8 mouse cellular contexts compared by ENCODE assay signal in the genomic region with DNA sequence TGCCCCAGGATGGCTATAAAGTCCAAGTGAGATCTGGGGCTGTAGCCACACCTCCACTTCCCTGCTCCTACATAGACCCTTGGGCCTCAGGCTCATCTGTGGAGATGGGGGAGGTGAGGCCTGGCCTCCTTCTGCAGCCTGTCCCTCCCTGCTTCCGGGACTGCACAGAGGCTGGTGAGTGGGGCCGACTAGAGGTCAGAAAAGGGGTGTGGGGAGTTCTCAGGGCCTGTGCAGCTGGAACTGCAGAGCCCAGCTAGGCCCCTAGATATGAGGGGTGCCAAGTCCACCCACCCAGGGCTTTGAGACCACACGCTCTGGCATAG. TPM values are rescaled to one million over a fixed set of nuclear protein-coding genes. Genes with fewer than 3 reads are reported as not detected.
DNase-seq lines count a peak whose midpoint lies in the region; ATAC-seq lines count a peak whose summit lies in the region.

No protein-coding gene starts in this region.

- WGBS in embryonic facial prominence, embryonic 14.5 days, result 24% methylated on average over 3 of the region's 3 CpGs
- 57% methylated on average over 3 of the region's 3 CpGs for WGBS in hindbrain, embryonic 14.5 days

- DNase-seq in gastrocnemius, postnatal 14 days, result peak; percentile 58
- no peak for DNase-seq in gastrocnemius, postnatal 4 days (ENCODE audit: low spot score in 2 of 2)
- peak; percentile 76 for DNase-seq in embryonic facial prominence, embryonic 14.5 days (ENCODE audit: low spot score)
- no peak for DNase-seq in hindbrain, embryonic 14.5 days (ENCODE audit: low spot score)
- peak; percentile 70 for DNase-seq in lung, postnatal 10 days
- no peak for DNase-seq in right cerebral cortex, postnatal 36 days (ENCODE audit: low spot score in 2 of 2)
- no peak for DNase-seq in spleen, postnatal 14 days (ENCODE audit: low spot score in 2 of 2)

- no peak overlapping the region for H3K4me3 ChIP-seq in embryonic facial prominence, embryonic 14.5 days (ENCODE audit: low read depth, low read length)
- no peak overlapping the region for H3K4me3 ChIP-seq in hindbrain, embryonic 14.5 days (replicated peaks; ENCODE audit: low read length)

- H3K4me1 ChIP-seq in embryonic facial prominence, embryonic 14.5 days (ENCODE audit: control insufficient read depth, insufficient read depth, low read length), result peaks cover 21% of the 10 kb centered on the region
- peaks cover 14% of the 10 kb centered on the region for H3K4me1 ChIP-seq in hindbrain, embryonic 14.5 days (replicated peaks; ENCODE audit: control insufficient read depth, insufficient read depth, low read length)

- peaks cover 47% of the 10 kb centered on the region for H3K36me3 ChIP-seq in embryonic facial prominence, embryonic 14.5 days (ENCODE audit: control insufficient read depth, insufficient read depth, low read length)
- peaks cover 48% of the 10 kb centered on the region for H3K36me3 ChIP-seq in hindbrain, embryonic 14.5 days (replicated peaks; ENCODE audit: control insufficient read depth, insufficient read depth)

- H3K27me3 ChIP-seq in embryonic facial prominence, embryonic 14.5 days (replicated peaks; ENCODE audit: control insufficient read depth, insufficient read depth, low read length), result no peaks in the 10 kb centered on the region
- no peaks in the 10 kb centered on the region for H3K27me3 ChIP-seq in hindbrain, embryonic 14.5 days (ENCODE audit: control insufficient read depth, insufficient read depth, low read length)

- intact Hi-C loops in gastrocnemius, postnatal 14 days (cut with DNase I; ENCODE audit: low total_unique reads), result no loop called here

- peak overlapping the region; percentile 5; the same call in 1 of the 2 replicates for H3K4me2 ChIP-seq in embryonic facial prominence, embryonic 14.5 days (ENCODE audit: low read depth, low read length)
- H3K4me2 ChIP-seq in hindbrain, embryonic 14.5 days (replicated peaks), result no peak overlapping the region

- H3K27ac ChIP-seq in embryonic facial prominence, embryonic 14.5 days (replicated peaks; ENCODE audit: low read depth, low read length), result peak overlapping the region; percentile 85
- peak overlapping the region; percentile 64 for H3K27ac ChIP-seq in hindbrain, embryonic 14.5 days

- 0 out of 2 replicates have a peak overlapping the region, but pooled peaks have one; percentile 30 for H3K9ac ChIP-seq in embryonic facial prominence, embryonic 14.5 days (ENCODE audit: low read depth, low read length)
- peak overlapping the region; percentile 2; the same call in 1 of the 2 replicates for H3K9ac ChIP-seq in hindbrain, embryonic 14.5 days

- no peaks in the 10 kb centered on the region for H3K9me3 ChIP-seq in embryonic facial prominence, embryonic 14.5 days (ENCODE audit: control insufficient read depth, low read length)
- no peaks in the 10 kb centered on the region for H3K9me3 ChIP-seq in hindbrain, embryonic 14.5 days (ENCODE audit: control insufficient read depth, low read length)

- peak; percentile 75 for ATAC-seq in embryonic facial prominence, embryonic 14.5 days (ENCODE audit: low read depth)
- ATAC-seq in hindbrain, embryonic 14.5 days (ENCODE audit: low FRiP score), result peak; percentile 55; the same call in 1 of the 2 replicates
- ATAC-seq in megakaryocyte, adult 5-6 weeks (ENCODE audit: poor library complexity, severe bottlenecking), result no peak

RNA-seq across cellular contexts. Expression of a gene that starts 21.5 kb away (rescaled TPM):
- total RNA-seq in gastrocnemius, postnatal 14 days (2021), result 10 to 100 TPM; 12.3 to 18.9 TPM
- total RNA-seq in gastrocnemius, postnatal 4 days (2021), result 10 to 100 TPM; 42.7 to 48.8 TPM
- 13.1 and 17.8 TPM in 2 replicates for polyA plus RNA-seq in embryonic facial prominence, embryonic 14.5 days (2014; fragmentation: Nextera tagmentation; extraction: Ambion mirVana)
- 1.9 and 2.6 TPM in 2 replicates for polyA plus RNA-seq in hindbrain, embryonic 14.5 days (2014; fragmentation: Nextera tagmentation; extraction: Ambion mirVana)
- 0.14 TPM in 1 of 2 replicates, not detected in the other for total RNA-seq in megakaryocyte, adult 5-6 weeks (2015)
- total RNA-seq in megakaryocyte, adult 5-6 weeks (2017), result 0.04 and 0.07 TPM in 2 replicates

RNA-seq across cellular contexts. Expression of a gene that starts 30.8 kb away (rescaled TPM):
- 1 to 10 TPM; 3.6 to 4.1 TPM for total RNA-seq in gastrocnemius, postnatal 14 days (2021)
- 1 to 10 TPM; 6.6 to 6.8 TPM for total RNA-seq in gastrocnemius, postnatal 4 days (2021)
- 23.1 and 26.5 TPM in 2 replicates for polyA plus RNA-seq in embryonic facial prominence, embryonic 14.5 days (2014; fragmentation: Nextera tagmentation; extraction: Ambion mirVana)
- 17.4 and 20.3 TPM in 2 replicates for polyA plus RNA-seq in hindbrain, embryonic 14.5 days (2014; fragmentation: Nextera tagmentation; extraction: Ambion mirVana)
- total RNA-seq in megakaryocyte, adult 5-6 weeks (2015), result 11.5 and 17.2 TPM in 2 replicates
- 7.8 and 11.0 TPM in 2 replicates for total RNA-seq in megakaryocyte, adult 5-6 weeks (2017)

RNA-seq across cellular contexts. Expression of a gene that starts 43.2 kb away (rescaled TPM):
- 1 to 10 TPM; 6.6 to 6.9 TPM for total RNA-seq in gastrocnemius, postnatal 14 days (2021)
- 10 to 100 TPM in 1 of 2 experiments, 1 to 10 TPM in 1; 10.0 to 11.4 TPM for total RNA-seq in gastrocnemius, postnatal 4 days (2021)
- 22.5 and 23.8 TPM in 2 replicates for polyA plus RNA-seq in embryonic facial prominence, embryonic 14.5 days (2014; fragmentation: Nextera tagmentation; extraction: Ambion mirVana)
- 13.6 and 14.4 TPM in 2 replicates for polyA plus RNA-seq in hindbrain, embryonic 14.5 days (2014; fragmentation: Nextera tagmentation; extraction: Ambion mirVana)
- total RNA-seq in megakaryocyte, adult 5-6 weeks (2015), result 0.52 and 1.3 TPM in 2 replicates
- total RNA-seq in megakaryocyte, adult 5-6 weeks (2017), result 1.8 and 2.0 TPM in 2 replicates

RNA-seq across cellular contexts. Expression of a gene that starts 45.8 kb away (rescaled TPM):
- total RNA-seq in gastrocnemius, postnatal 14 days (2021), result 1 to 10 TPM; 2.1 to 3.0 TPM
- total RNA-seq in gastrocnemius, postnatal 4 days (2021), result 1 to 10 TPM; 4.2 to 5.0 TPM
- polyA plus RNA-seq in embryonic facial prominence, embryonic 14.5 days (2014; fragmentation: Nextera tagmentation; extraction: Ambion mirVana), result 4.9 TPM in 2 replicates
- polyA plus RNA-seq in hindbrain, embryonic 14.5 days (2014; fragmentation: Nextera tagmentation; extraction: Ambion mirVana), result 8.5 and 10.3 TPM in 2 replicates
- 1.2 and 1.3 TPM in 2 replicates for total RNA-seq in megakaryocyte, adult 5-6 weeks (2015)
- 0.08 and 0.81 TPM in 2 replicates for total RNA-seq in megakaryocyte, adult 5-6 weeks (2017)

Comparison
In these comparisons a context has a peak if more than half of its experiments do, and no peak if none do; other contexts are left out.
1. DNase-seq: peak in gastrocnemius, postnatal 14 days (single experiment), embryonic facial prominence, embryonic 14.5 days (single experiment) and lung, postnatal 10 days (single experiment); none in gastrocnemius, postnatal 4 days (0 of 2), hindbrain, embryonic 14.5 days (single experiment), right cerebral cortex, postnatal 36 days (0 of 2) and spleen, postnatal 14 days (0 of 2).
2. RNA of a gene that starts 21.5 kb away (total RNA-seq): 42.7 to 48.8 TPM in gastrocnemius, postnatal 4 days and 12.3 to 18.9 TPM in gastrocnemius, postnatal 14 days; 0.04 to 0.14 TPM in megakaryocyte, adult 5-6 weeks; every median in the first group is over 10 times any median in the second.